Mouse (Mus musculus) urinary bladder, postnatal 14 days (tissue): ENCODE results near the gene Coa4.

ENCODE experiments used
- DNase-seq: peaks from one replicate; pipeline ENCODE4 v3.0.0; 2021; ENCODE audit warnings: low spot score

The Coa4 gene

DNA sequence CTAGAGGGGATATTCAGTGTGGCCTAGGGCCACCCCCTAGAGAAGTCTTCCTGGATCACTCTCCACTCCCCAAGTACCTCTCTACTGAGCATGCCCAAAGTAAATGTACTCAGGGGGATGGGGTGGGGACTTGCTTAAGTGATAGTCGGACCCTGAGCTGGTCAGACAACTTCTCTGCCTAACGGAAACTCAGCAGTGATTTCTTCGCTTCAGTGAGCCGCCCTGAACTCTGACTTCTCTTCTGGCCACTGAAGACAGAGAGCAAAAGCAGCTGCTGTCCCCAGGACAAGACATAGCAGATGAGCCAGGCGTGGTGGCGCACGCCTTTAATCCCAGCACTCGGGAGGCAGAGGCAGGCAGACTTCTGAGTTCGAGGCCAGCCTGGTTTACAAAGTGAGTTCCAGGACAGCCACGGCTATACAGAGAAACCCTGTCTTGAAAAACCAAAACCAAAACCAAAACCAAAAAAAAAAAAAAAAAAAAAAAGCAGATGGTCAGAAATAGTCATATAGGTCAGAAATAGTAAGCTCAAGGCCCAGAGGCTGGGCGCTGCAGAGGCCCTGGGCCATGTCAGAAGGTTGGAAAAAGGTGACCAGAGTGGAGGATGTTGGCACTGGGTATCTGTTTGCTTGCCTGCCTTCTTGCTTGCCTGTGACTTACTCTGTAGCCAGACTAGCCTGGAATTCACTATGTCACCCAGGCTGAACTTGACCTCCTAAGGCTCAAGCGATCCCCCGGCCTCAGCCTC is 32.0 kb upstream of the Coa4 start:
- no peak for DNase-seq

DNA sequence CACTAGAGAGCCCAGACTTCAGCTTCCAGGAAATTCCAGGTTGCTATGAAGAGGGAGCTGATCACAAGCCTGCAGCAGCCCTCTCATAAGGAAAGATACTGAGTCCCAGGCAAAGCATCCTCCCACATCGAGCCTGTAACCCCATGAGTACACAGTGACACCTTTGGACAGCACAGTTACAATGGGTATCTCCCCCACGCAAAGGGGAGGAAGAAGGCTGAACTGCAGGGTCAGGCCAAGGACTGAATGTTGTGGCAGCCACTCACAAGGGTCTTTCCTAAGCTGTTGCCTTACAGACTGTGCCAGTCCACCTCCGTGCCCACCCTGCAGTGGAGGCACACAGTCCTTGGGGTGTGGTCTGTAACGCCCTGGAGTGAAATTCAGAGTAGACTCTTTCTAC is 30.4 kb upstream of the Coa4 start:
- no peak for DNase-seq

DNA sequence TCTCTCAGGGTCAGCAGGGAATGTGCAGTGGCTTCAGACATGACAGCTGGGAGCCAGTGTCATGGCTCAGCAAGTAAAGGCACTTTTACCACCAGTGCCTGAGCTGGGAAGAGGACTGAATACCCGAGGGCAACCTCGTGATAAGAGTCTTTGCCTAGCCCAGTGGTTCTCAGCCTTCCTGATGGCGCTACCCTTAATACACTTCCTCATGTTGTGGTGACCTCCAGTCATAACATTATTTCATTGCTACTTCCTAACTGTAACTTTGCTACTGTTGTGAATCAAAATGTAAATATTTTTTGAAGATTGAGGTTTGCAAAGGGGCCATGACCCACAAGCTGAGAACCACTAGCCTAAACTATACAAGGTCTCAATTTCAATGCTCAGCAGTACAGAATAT is 28.2 kb upstream of the Coa4 start:
- no peak for DNase-seq

DNA sequence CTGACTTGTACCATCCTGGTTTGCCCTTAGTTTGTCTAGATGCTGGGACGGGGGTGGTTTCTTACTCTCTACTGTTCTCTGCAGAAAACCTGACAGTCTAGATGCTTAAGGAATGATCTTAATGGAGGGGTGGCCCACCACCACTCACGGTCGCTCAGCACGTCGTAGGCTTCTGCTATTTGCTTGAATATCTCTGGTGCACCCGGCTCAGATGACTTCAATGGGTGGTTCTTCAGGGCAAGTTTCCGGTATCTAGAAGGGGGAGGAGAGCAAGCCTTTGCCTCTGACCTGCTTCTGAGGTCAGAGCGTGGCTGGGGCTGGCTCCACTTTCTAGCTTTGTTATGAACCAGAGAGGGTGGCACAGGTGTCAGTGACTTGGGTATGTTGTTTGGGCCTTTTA is 25.3 kb upstream of the Coa4 start:
- DNase-seq = no peak

DNA sequence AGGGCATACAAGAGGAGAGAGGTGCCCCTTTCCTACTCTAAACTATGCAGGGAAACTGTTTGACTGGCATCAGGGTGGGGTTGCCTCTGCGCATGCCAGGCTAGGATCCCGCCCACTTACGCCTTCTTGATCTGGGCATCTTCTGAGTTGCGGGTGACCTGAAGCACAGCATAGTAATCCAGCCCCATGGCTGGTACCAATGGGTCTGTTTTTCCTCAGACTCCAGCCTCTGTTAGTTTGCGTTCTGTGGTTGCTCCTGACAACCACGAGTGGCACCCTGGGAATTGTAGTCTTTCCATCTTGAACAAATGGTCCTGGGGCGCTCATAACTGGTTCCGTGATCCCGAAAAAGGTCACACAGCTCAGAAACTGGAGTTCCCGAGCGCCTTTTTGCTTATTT is 22.3 kb upstream of the Coa4 start, which contains the start of gene Dnajb13:
Gene Dnajb13 (minus strand): TSS at position 388 of the 400 bp plus-strand sequence.
- DNase-seq = no peak

- DNase-seq = no peak
Measured at GRCm38 (mm10) chr7:100520204-100520603, 16.7 kb upstream of the Coa4 start.

GRCm38 (mm10) chr7:100520663-100521285 is 16.1 kb upstream of the Coa4 start:
- DNase-seq = peak; percentile 86

GRCm38 (mm10) chr7:100522222-100522621 is 14.6 kb upstream of the Coa4 start:
- no peak for DNase-seq

GRCm38 (mm10) chr7:100524669-100525068 is 12.2 kb upstream of the Coa4 start:
- DNase-seq = no peak

DNA sequence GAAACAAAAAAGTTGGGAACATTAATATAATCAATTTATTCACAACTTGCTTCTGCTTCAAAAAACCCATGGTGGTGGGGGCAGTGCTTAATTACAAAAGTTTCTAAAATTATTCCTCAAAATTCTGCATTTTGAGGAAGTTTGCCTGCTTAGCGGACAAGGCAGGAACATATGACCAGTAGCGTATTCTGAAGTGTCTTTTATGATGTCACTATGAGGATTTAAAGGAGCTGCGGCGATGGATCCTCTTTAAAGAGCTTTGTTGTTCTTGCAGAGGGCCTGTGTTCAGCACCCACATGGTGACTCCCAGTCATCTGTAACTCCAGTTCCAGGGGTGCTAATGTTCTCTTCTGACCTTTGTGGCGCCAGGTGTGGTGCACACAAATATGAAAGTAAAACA is 6.1 kb upstream of the Coa4 start:
- no peak for DNase-seq

DNA sequence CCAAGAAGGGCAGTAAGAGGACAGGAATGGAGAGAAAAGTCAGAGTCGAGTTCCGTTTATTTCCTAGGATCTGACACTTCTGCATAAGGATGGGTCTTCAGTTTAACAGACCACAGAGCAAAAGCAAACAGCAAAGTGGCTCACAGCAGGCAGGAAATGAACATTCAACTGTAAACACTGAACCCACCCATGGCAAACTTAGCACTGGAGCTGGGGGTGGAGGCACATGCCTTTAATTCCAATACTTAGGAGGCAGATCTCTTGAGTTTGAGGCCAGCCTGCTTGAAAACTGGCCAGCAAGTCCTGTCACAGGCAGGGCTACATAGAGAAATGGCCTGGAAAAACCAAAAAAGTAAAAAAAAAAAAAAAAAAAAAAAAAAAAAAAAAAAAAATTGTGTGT is 3.4 kb upstream of the Coa4 start:
- DNase-seq = no peak

GRCm38 (mm10) chr7:100534216-100534615 is 2.7 kb upstream of the Coa4 start:
- DNase-seq = no peak

DNA sequence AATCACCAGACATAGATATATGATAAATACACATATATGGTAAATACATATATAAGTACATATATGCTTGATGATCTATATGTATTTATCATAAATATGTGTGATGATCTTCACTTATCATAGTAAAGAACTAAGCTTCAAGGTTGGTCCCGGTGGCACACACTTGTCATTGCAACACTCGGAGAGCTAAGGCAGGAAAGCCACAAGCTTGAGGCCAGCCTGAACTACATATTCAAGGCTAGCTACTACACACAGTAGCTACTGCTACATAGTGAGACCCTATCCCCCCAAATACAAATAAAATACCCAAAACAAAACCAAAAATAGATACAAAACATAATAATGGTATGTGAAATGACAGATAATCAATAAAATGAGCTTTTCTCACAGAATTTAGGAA is 1.0 kb upstream of the Coa4 start:
- no peak for DNase-seq

GRCm38 (mm10) chr7:100537519-100537902 is 640 bp downstream of the Coa4 start:
- DNase-seq = no peak

- no peak for DNase-seq
Measured at GRCm38 (mm10) chr7:100539516-100539915, 2.6 kb downstream of the Coa4 start.

DNA sequence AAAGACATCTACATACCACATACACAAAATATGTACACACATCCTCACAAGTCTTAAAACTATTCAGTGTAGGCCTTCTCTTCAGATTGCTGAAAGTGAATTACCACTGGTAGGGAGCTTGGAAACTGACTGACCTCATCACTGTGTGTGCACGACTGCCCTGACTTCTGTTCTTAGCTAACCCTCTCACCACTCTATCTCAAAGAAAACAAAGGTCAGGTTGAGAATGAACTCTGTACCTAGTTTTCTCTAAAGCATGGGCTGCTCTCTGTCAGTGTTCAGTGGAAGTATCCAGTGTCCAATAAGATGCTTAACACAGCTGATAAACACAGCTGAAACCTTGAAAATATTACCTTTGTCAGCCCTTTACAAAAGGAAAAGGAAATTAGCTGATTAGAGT is 7.6 kb downstream of the Coa4 start:
- no peak for DNase-seq

DNA sequence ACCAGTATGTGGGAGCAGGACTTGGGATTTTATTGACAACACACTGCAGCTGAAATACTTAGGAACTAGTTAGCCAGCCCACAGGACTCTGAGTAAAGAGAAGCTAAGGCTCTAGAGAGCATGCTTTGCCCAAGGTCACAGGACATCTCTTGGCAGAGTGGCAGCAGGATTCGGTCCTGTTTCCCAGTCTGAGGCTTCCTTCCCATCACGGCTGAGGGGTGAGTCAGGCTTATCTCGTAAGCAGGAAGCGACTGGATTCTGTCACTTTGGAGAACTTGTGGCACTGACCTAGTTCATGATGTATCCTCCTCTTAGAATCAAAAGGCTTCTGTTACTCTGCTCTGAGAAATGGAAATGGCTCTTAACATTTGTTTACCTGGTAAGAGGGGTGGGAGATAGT is 10.8 kb downstream of the Coa4 start:
- no peak for DNase-seq

GRCm38 (mm10) chr7:100549796-100550195 is 12.9 kb downstream of the Coa4 start:
- DNase-seq = no peak

DNA sequence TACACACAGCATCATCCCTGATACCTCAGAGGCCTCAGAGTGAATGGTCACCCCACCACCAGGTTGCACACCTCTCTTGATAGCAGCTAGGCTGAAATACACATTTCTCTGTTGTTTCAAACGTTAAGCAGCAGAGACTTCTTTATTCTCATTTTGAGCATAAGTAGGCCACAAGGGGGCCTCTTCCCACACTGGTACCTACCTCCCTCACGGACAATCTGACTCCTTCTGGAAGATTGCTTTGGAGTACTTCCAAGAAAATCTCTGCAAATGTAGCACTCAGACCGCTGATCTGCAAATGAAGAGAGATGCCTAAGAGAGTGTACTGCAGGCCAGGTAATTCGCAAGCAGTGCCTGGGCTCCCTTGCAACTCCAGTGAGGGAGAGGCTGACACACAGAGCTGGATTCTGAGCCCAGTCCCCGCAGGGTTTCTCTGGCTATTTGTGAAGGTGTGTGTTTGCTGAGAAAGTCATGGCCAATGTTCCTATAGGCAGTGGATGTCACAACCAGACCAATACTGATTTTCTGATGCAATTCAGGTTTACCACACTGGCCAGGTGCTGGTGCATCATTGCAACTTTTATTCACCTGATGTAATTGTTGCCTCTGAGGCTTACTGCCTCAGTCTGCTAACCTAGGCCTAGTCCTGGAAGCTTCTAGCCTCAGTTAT is 13.6 kb downstream of the Coa4 start:
- peak; percentile 24 for DNase-seq

DNA sequence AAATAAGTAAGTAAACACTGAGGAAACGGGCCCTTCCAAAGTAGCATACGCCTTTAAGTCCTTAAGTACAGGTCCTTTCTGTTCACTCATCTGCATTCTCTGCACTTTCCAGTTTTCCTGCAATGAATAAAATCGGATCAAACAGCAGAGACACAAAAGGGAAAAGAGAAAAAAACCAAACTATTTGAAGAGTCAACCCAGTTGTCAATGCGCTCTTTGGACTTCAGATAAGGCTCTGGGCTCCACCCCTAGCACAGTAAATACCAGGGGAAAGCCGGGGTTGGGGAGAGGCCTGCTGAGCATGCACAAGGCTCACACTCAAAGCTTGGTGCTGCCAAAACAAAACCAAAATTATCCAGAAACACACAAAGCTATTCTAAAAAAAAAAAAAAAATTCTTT is 18.1 kb downstream of the Coa4 start:
- DNase-seq = no peak

DNA sequence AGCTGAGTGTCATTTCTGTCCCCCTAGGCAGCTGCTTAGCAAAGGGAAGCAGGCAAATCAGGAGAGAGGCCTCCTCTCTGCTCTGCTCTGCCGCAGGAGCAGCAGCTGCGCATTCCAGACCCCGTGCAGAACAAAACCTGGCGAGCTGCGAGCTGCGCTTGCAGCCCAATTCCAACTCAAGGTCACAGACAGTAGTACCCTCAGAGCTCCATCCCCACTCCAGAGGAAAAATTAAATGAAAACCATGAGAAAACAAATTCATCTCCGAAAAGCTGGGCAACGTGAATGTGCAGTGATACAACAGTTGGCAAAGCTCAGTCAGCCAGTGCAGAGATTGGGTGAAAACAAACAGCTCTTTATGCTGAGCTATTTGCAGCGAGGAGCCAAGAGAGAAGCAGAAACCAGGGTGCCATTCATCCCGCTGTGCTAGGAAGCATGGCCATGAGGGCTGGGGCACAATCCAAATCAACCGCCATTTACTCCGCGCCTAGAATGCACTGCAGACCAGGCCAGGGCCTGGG is 18.6 kb downstream of the Coa4 start:
- DNase-seq = no peak

- no peak for DNase-seq
Measured at GRCm38 (mm10) chr7:100557241-100557640, 20.4 kb downstream of the Coa4 start.

DNA sequence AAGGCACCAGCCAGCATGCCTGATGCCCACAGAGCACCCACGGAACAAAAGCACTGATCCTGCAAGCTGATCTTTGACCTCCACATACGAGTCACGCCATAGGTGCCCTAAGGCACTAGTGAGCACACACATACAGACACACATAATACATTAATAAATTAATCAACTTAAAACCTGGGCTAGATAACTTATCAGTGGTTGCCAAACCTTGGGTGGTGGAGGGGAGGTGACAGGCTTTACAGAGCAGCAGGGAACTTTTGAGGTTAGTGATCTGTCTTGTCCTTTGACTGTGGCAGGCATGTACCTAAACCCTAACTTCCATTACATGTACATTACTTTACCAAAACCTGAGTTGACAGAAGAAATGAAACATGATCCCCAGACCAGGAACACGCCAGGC is 22.5 kb downstream of the Coa4 start:
- no peak for DNase-seq
